Mouse (Mus musculus) liver, embryonic 14 days (tissue): ENCODE results near the gene Magea5. TPM values are rescaled to one million over a fixed set of nuclear protein-coding genes. Genes with fewer than 3 reads are reported as not detected.

Source experiments
- polyA plus RNA-seq: library from polyadenylated mRNA; depleted of rRNA; stranded (reverse); fragments of >200 nt; gene quantifications from 2 replicates; pipeline ENCODE4 v1.2.3, GENCODE M21; 2012; rRNA removed

Magea5 gene
- not detected in 2 replicates for polyA plus RNA-seq

GRCm38 (mm10) chrX:155063045-155063444 is at the start of gene Magea5:
Gene Magea5 (minus strand): TSS chrX:155063145.

GRCm38 (mm10) chrX:155093566-155093965 is 30.6 kb upstream of the Magea5 start, which contains the start of gene Magea2:
Gene Magea2 (minus strand): TSS chrX:155093666.

GRCm38 (mm10) chrX:155089693-155090092 is 26.7 kb upstream of the Magea5 start, which contains the start of gene Magea1:
Gene Magea1 (minus strand): TSS chrX:155089793.

Other genes starting within 250 kb of the Magea5 start
- gene Cldn34b1, start 172.9 kb downstream of the Magea5 start, polyA plus RNA-seq, result not detected in 2 replicates
- gene Magea6, start 127.2 kb downstream of the Magea5 start, polyA plus RNA-seq, result not detected in 2 replicates
- gene Magea3, start 113.6 kb downstream of the Magea5 start, polyA plus RNA-seq, result not detected in 2 replicates
- not detected in 2 replicates for gene Magea8, start 67.3 kb downstream of the Magea5 start, polyA plus RNA-seq
- gene Magea1, start 26.6 kb upstream of the Magea5 start, polyA plus RNA-seq, result not detected in 2 replicates
- not detected in 2 replicates for gene Magea2, start 30.5 kb upstream of the Magea5 start, polyA plus RNA-seq
- 0.02 TPM in 1 of 2 replicates, not detected in the other for gene Cldn34b2, start 65.3 kb upstream of the Magea5 start, polyA plus RNA-seq
- gene Sat1, start 153.3 kb upstream of the Magea5 start, polyA plus RNA-seq, result 38.6 and 52.6 TPM in 2 replicates
- gene Acot9, start 199.3 kb upstream of the Magea5 start, polyA plus RNA-seq, result 6.1 and 7.4 TPM in 2 replicates